Mouse (Mus musculus) CD8-positive naive resting alpha-beta T cell, adult 2 months (primary cell): Measurements from ENCODE around the gene Tmem69.

Source experiments
- DNase-seq, 2 experiments: peaks; one replicate each; pipeline ENCODE4 v3.0.0; 2022; ENCODE audit warnings: low read depth in 2 of 2, low spot score in 2 of 2

Tmem69 gene

GRCm38 (mm10) chr4:116555413-116556300 lies at the start of gene Tmem69:
Gene Tmem69 (minus strand): TSS chr4:116555936.
- peak; percentile 63 to 81 for DNase-seq

- peak; percentile 57 to 67 for DNase-seq
Measured at GRCm38 (mm10) chr4:116596978-116597881, 41.5 kb upstream of the Tmem69 start.

GRCm38 (mm10) chr4:116596379-116596778 lies 40.6 kb upstream of the Tmem69 start, which contains the start of gene Ccdc17:
Gene Ccdc17 (plus strand): TSS chr4:116596654.
- DNase-seq: no peak

GRCm38 (mm10) chr4:116595793-116596192 lies 40.1 kb upstream of the Tmem69 start:
- DNase-seq: no peak

- DNase-seq: peak in 1 of 2 experiments; percentile 10
Measured at GRCm38 (mm10) chr4:116558151-116558882, 2.6 kb upstream of the Tmem69 start.

- DNase-seq: peak; percentile 96 to 97
Measured at GRCm38 (mm10) chr4:116557306-116558121, 1.8 kb upstream of the Tmem69 start, which contains the start of gene Gpbp1l1. Gene Gpbp1l1 (plus strand): TSS chr4:116557658.

- DNase-seq: peak; percentile 93 to 95
Measured at GRCm38 (mm10) chr4:116556561-116557305, 997 bp upstream of the Tmem69 start.

- no peak for DNase-seq
Measured at GRCm38 (mm10) chr4:116553035-116553434, 2.7 kb downstream of the Tmem69 start.

GRCm38 (mm10) chr4:116550432-116550831 lies 5.3 kb downstream of the Tmem69 start:
- DNase-seq: no peak

GRCm38 (mm10) chr4:116537737-116538136 lies 18.0 kb downstream of the Tmem69 start:
- DNase-seq: no peak

- DNase-seq: no peak
Measured at GRCm38 (mm10) chr4:116536351-116536750, 19.4 kb downstream of the Tmem69 start.

- no peak for DNase-seq
Measured at GRCm38 (mm10) chr4:116531109-116531508, 24.6 kb downstream of the Tmem69 start.

GRCm38 (mm10) chr4:116507425-116508218 lies 48.1 kb downstream of the Tmem69 start, which contains the start of gene Ipp:
Gene Ipp (plus strand): TSS chr4:116507549.
- peak; percentile 91 to 95 for DNase-seq

- peak in 1 of 2 experiments; percentile 1 for DNase-seq
Measured at GRCm38 (mm10) chr4:116506886-116507424, 48.8 kb downstream of the Tmem69 start.
